Mouse (Mus musculus) forelimb bud, embryonic 11.5 days (tissue): Measurements from ENCODE around the gene Slc35f4.
A peak's percentile ranks its signal among the peaks of the same experiment; 100 is the strongest.

Experiments
- DNase-seq: peaks from one replicate; pipeline ENCODE4 v3.0.0-alpha.2; 2012; ENCODE audit warnings: low read depth, low spot score

Gene Slc35f4

GRCm38 (mm10) chr14:49348897-49349250 is 177.0 kb downstream of the Slc35f4 start:
- DNase-seq: peak; percentile 33

GRCm38 (mm10) chr14:49348164-49348896 is 177.5 kb downstream of the Slc35f4 start:
- no peak for DNase-seq

GRCm38 (mm10) chr14:49345835-49346234 is 180.0 kb downstream of the Slc35f4 start:
- DNase-seq: no peak

DNA sequence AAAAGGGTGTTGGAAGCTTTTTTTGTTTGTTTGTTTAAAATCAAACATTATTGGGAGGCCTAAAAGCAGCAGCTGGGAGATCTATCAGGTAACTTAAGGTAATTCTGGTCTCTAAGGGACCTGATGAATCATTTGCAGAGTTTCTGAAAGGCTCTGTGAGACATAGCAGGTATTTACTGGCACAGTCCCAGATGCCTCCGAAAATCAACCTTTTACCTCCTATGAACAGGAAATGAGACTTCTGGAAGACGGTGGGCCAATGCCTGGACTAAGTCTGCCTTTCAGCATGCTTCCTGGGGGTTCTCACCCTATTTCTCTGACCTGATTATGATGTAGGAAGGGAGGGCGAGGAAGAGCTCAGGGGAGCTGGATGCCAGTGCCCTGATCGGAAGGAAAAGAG is 188.8 kb downstream of the Slc35f4 start:
- no peak for DNase-seq

DNA sequence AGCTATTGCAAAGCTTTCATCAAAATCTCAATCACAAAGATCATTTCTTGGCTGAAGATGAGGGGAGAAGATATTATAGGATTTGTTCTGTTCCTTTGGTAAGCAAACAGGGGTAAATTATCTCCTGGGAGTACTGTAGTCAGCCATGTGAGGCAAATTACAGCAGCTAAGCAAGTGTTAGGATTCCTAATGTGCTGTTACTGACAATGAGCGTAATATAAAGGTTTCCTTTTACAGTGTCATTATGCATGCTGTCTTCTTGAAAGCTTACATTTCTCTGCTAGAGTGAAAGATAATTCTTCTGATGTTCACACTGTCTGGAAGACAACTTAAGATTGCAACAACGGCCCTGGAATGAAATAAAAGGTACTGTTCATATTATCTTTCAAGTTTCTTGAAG is 192.0 kb downstream of the Slc35f4 start:
- DNase-seq: no peak

- DNase-seq: no peak
These were observed 209.4 kb downstream of the Slc35f4 start for GRCm38 (mm10) chr14:49316493-49316894.

DNA sequence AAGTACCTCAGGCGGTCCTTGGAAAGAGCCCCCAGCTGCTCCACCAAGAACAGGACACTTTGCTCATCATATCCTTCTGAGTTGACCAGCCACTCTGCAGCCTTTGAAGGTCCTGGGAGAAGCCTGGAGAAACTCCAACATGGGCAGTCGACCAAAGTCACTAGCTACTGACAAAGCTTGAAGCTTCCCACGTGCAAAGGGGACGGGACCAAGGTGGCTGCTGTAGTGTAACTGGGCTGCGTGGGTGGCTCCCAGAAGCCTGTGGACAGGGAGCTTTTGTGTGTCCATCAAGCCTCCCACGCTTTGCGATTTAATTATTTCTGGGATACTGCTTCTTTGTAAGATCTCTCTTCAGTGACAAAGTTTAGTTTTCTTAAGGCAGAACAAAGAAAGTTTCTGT is 211.9 kb downstream of the Slc35f4 start:
- no peak for DNase-seq

DNA sequence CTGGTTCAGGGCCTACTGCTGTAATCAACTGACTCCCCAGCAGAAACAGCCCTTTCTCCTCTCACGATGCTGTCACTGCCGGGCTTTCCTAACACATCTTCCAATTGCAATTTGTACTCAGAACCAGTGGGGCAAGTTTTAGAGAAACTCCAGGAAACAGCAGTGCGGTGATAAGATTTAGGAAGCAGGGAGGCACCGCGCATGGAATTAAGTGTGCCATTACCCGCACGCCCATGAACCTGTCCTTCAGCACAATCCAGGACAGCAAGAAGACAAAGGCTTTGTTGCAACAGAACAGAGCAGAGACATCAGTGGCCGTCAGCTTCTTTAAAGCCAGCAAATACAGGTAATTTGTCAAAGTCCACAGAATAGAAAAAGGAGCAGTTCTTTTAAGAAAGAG is 212.5 kb downstream of the Slc35f4 start:
- no peak for DNase-seq

- DNase-seq: no peak
These were observed 214.3 kb downstream of the Slc35f4 start for GRCm38 (mm10) chr14:49311548-49311947.

GRCm38 (mm10) chr14:49311091-49311492 is 214.8 kb downstream of the Slc35f4 start:
- no peak for DNase-seq

GRCm38 (mm10) chr14:49309670-49310069 is 216.2 kb downstream of the Slc35f4 start:
- no peak for DNase-seq

- no peak for DNase-seq
These were observed 217.3 kb downstream of the Slc35f4 start for GRCm38 (mm10) chr14:49308591-49308990.

DNA sequence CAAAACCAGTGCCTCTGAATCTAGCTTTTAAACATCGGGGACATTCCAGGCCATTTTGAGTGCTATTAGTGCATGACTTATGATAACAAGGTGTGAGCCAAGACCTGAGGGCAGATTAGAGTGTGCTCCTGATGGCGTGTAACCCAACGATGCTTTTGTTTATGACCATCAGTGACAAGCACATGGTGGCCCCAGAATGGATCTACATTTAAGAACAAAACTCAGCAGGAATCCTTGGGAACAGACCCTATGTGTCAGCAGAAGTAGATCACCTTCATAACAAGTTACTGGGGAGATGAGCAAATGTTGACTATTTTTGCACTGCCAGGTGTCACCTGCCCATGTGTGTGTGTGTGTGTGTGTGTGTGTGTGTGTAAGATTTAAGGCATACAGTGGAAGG is 218.0 kb downstream of the Slc35f4 start:
- no peak for DNase-seq

DNA sequence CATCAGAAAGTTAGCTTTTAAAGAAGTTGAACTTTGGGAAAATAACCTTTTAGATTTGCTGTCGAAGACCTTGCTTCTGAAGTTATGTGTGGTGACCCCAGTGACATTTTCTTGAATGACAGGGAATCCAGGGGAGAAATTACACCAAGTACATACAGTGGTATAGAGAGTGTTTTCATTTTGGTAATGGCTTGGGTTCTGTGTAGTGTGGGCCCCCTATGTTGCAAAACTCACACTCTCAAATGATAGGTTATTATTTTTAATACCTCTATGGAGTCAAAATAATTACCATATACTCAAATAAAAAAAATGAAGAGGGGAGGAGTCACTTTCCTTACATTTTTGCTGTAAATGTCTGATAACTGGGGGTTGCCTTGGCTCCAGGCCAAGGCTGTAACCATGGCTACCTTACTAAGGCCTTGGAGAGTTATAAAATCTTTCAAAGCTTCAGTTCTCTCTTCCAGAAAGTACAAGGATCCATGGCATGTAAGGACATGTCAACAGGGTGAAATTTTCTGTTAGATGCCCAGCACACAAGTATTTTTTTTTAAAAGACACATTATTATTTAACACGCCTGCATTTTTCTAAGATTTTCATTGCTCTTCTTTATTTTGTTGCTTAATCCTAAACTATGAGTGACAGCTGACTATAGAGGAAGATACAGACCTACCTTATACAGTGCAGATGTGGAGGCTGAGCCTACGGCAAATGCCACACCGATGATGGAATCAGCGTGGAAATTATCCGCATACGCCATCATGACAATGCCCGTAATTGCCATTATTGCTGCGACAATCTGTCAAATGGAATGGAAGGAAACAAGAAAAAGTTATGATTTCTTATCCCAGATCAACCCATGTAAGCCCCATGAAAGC is 220.1 kb downstream of the Slc35f4 start:
- DNase-seq: no peak

GRCm38 (mm10) chr14:49302271-49302857 is 223.5 kb downstream of the Slc35f4 start:
- DNase-seq: no peak

DNA sequence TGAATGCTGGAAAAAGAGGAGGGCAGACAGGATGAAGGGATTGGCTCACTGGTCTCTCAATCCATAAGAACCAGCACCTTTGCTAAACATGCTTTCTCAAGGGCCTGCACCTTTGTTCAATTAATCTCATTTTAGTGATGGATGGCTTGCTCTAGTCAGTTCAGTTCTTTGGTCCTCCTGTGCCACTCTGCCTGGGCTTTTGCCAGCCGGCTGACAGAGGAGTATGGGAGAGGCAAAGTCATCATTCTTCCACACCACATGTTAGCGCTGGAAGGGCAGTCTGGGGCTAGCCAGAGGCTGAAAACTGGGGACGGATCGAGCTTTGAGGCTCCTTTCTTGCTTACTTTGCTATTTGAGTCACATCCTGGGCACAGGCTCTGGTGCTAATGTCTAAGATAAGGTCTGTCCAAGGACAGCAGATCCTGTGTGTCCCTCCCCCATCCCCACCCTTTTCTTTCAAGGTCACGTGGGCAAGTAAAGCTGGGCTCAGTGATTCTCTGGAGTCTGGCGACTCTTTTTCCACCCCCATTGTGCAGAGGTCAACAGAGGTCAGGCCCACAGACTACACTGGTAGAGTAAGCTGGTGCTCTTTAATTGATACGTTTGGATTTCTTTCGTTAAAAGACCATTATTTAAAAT is 224.7 kb downstream of the Slc35f4 start:
- DNase-seq: no peak

DNA sequence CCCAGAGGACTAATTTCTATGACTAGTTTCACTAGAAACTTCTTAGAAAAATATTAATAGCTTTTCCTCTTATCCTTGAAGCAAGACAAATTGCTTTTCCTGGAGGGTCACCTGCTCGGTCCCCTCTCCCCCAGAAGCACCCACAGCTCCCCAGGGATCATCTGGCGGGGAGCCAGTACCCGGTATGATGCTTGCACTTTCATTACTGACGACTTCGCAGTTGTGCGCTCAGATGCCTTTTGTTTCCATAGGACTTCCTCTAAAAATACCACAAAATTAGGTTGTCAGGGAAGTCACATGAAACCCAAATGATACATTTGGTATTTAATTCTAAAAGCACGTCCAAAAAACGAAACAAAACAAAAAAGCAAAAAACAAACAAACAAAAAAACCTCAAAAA is 225.5 kb downstream of the Slc35f4 start:
- DNase-seq: no peak

- no peak for DNase-seq
These were observed 231.9 kb downstream of the Slc35f4 start for GRCm38 (mm10) chr14:49293802-49294449.

DNA sequence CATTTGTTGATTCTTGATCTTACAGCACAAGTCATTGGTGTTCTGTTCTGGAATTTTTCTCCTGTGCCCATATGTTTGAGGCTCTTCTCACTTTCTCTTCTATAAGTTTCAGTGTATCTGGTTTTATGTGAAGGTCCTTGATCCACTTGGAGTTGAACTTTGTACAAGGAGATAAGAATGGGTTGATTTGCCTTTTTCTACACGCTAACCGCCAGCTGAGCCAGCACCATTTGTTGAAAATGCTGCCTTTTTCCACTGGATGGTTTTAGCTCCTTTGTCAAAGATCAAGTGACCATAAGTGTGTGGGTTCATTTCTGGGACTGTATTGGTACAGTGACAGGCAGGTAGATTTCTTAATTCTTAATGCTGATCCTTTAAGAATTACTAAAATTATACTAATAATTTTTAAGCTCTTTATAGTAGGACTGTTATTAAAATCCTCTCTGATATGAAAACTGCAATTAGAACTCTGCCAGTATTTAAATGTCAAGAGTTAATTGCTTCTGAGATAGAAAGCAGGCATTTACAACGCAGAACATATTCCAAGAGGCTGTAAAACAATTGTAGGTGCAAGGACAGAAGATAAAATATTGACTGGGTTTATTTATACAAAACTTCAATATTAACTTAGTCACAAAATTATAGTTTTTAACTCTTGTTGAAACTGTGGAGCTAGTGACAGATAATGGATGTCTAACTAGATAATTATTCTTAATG is 235.7 kb downstream of the Slc35f4 start:
- DNase-seq: no peak

DNA sequence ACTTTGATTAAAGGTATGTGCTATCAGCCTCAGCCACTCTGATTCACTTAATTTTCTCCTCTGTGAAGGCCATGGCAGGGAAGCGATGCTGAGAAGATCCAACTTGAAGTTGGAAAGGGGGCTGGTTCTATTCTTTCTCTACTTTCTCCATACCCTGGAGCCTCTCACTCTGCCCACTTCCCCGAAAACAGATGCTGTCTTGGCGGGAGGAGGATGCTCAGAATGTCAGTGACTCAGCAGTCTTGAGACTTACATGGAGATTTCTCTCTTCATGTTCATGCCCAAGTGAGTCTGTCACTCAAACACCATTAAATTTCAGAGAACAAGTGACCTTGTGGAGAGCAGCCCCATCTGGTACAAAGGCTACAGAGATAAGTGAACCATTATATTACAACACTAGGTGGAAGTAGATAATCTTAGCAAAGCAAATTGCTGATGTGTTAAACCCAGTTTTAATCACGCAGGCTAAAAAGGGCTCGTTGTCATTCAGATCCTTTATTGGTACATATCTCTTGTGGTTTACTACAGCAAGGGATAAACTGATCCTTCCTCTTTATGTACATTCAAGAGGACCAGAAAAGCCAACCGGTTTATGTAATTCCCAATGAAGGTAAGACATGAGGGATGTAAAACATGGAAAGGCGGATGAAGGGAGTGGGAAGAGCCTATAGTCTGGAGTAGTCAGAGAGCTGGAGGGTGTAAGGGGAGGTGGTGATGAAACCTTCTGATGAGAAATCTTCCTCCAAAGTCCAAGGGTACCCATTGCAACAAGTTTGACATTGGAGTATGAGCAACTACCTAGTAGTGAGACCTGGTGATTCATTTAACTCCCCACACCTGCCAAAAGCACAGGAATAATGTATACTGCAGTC is 241.8 kb downstream of the Slc35f4 start:
- DNase-seq: no peak
